Mouse (Mus musculus): Measurements from ENCODE around the gene Ppfibp1.
A peak's percentile ranks its signal among the peaks of the same experiment; 100 is the strongest.

The Ppfibp1 gene

DNA sequence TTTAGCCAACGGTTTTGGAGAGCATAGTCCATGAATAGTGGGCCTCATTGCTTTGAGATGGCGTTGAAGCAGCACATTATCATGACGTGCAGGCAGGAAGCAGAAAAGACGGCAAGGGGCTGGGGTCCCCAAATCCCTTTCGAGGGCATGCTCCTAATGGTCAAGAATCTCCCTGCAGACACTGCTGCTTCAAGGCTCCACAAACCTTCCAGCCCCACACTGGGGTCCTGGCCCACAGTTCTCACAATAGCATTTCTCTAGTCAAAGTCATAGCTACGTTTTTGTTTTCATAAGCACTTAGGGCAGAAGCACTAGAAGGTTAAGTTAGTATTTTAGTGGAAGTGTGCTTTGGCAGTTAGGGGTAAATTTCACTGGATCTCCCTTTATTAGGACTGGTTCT, 107.6 kb downstream of the Ppfibp1 start:
- DNase-seq (ENCODE audit: low spot score in 2 of 2): no peak

DNA sequence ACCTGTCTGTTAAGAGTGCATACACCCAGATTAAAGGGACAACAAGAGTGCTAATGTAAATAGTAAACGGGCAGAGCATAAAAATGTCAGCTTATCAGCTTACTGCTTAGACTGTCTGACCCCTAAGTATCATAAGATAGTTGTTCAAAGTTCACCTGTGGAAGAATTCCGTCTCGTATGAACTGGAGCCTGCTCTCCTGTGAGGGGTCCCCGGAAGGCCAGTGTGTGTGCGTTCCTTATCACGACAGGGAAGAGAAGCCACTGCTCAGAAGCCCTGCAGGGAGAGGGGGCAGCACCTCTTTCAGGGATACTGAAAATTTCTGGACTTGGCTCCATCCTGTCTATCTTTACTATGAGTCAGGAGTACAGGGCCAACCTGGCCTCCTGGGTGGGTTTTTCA, 108.7 kb downstream of the Ppfibp1 start:
- DNase-seq (ENCODE audit: low spot score in 2 of 2): no peak

DNA sequence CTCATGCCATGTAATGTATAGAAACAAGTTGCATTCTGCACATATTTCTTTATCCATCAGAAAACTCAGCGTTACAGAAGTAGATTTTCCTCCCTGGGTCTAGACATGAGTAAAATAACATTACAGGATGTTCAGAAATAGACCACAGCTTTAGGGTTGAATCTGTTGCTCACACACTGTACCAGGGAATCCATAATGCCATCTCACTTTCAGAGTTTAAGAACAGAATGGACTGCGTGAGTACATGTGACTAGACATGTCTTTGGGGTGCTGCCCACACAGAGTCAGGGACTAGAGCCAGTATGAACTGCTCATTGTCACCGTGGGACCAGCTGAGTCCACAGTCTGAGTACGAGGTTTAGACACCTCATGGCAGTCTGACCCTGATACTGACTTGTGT, 110.4 kb downstream of the Ppfibp1 start:
- no peak for DNase-seq (ENCODE audit: low spot score in 2 of 2)

DNA sequence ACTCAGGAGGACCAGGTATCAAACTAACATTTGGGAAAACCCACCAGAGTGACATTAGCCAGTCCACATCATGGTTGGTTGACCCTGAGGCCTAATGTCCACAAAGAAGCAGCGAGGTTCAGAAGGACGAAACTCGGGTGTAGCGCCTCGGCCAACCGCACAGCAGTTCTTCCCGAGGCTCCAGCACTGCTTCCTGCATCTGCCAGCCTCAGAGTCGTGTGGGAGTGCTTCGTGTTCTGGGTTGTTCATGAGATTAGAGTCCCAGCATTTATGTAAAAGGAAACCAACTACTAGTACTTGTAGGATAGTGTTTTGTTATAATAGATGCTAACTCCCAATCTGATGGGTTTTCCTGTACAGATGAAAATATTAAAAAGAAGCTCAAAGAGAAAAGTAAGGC, 111.0 kb downstream of the Ppfibp1 start:
- no peak for DNase-seq (ENCODE audit: low spot score in 2 of 2)

DNA sequence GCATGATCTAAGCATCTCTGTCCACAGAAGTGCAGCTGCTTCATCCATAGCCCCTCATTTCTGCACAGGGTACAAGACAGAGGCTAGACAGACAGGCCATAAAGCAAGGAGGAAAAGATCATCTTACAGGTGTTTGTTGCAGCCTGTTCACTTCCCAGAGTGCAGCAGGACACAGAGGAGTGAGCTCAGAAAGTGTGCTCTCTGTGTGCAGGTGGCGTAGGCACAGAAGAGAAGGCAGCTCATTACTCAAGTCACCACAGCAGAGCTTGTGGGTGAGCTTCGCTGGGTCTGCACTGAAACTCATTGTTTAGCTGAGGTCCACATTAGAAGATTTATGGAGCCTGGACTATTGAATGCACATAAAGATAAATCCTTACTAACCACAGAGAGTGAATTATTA, 111.5 kb downstream of the Ppfibp1 start:
- DNase-seq (ENCODE audit: low spot score in 2 of 2): no peak

DNA sequence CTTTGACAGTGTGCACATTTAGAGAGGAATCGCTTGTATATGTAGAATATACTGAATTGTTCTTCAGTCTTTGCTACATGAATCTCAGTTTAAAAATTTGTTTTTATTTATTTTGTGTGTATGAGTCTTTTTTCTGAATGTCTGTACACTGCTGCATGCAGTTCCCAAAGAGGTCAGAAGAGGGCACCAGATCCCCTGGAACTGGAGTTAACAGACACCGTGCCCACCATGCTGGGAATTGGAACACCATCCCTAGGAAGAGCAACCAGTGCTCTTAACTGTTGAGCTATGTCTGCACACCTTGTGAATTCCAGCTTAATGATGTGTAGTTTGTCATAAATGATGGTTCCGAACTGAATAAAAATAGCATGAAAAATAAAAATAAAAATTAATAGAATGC, 119.9 kb downstream of the Ppfibp1 start:
- DNase-seq (ENCODE audit: low spot score in 2 of 2): no peak

DNA sequence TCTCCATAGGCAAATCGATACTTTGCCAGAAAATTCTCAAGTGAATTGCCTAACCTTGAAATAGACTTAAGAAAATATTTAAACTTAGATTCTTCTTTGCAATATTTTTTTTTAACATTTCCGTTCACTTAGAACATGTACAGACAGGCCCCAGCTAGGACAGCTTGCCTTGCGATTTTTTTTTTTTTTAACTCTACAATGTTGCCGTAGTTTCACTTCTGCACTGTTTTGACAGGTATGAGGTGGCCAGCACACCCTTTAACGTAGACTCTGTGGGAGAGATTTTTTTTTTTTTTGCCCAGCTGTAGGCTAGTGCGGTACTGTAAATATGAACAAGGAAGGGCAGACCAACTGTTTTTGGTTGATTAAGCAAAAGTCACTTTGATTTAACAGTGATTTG, 122.1 kb downstream of the Ppfibp1 start:
- DNase-seq (ENCODE audit: low spot score in 2 of 2): no peak

DNA sequence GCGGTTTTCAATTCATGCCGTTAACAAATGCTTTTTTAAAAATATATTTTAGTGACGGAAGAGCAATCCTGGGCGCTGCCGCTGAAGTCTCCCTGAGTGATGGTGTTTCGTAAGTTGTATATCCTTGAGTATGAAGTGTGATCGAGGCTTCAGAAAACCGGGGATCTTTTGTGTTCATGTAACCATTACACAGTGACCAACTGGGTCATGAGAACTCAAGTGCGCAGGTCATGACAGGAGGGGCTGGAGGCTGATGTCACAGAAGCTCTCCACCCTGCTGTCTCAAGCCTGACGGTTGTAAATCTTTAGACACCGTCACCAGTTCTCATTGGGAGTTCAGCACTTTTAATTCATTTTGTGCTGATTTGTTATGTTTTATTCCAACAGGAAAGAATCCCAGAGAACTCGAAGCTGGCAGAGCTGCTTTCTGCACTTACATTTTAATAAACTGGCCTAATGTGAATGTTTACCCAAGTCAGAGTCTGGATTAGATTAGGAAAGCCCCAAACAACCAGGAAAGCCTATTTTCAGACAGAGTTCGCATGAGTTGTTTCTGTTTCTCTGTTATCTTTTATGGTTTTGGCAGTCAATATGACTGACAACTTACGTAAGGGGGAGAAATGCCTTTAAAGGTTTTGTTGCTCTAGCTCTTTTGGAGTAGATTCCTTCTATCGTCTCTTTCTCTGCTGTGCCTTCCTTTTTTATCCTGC, 122.7 kb downstream of the Ppfibp1 start:
- DNase-seq (ENCODE audit: low spot score in 2 of 2): peak in 1 of 2 experiments; percentile 6

DNA sequence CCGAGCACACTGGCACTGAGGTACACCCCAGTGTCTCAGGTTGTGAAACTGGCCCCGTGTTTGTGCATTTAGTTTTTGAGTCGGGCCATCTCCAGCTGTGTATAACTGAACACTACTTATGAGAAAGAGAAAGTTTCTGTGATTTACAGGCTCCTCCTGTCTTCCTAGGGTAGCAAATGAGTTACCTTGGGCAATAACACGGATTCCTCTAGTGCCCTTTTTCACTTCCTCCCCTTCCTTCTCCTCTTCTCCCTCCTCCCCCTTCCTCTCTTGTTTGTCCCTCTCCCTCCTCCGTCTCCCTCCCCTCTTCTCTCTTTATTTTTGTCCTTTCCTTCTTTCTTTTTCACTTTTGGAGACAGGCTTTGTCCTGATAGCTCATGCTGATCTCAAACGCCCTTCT, 123.3 kb downstream of the Ppfibp1 start:
- no peak for DNase-seq (ENCODE audit: low spot score in 2 of 2)

DNA sequence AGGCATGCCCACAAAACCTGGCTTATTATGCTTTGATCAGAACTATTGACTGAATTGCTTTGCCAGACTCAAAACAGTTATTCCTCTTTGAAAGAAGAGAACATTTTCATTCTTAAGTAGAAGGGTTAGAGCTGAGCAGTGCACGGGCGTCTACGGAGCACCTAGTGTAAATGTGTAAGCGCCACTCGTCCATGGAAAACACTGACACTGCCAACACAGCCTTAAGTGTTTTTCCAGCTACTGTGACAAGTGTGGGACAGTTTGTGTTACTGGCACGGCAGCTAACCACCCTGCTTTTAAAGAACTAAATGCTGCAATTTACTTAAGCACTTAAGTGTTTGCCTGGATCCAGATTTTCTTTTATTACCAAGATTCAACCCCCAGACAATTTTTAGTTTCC, 123.7 kb downstream of the Ppfibp1 start:
- no peak for DNase-seq (ENCODE audit: low spot score in 2 of 2)

DNA sequence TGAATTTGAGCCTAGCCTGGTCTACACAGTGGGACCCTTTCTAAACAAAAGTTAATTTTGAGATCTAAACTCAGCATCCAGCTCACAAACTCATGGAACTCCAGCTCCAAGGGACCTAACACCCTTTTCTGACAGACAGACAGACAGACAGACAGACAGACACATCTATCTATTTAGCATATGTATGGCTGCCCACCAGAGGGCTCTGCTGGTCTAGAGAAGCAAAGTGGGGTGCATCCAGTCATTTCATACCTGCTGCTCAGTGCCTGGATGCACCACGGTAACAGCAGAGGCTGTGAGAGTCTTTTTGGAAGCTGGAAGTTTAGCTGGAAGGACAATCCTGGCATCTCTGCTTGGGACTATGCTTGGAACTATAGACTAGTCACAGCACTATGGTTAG, 125.3 kb downstream of the Ppfibp1 start:
- no peak for DNase-seq (ENCODE audit: low spot score in 2 of 2)

DNA sequence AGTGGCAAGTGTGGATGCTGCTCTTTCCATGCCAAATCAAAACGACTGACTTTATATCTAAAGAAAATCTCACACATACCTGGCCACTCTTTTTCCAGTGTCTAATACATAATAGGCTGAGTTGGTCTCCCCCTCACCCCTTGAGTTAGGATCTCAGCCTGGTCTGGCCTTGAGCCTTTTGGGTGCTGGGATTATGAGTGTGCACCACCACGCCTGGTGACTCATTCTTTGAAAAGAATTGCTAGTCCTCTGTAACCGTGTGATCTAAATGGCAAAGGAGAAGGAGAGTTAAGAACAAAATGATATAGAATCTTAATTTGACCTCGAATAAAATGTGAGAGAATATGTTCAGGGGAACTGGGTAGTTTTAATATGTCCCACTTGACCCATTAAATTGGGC, 129.6 kb downstream of the Ppfibp1 start:
- no peak for DNase-seq (ENCODE audit: low spot score in 2 of 2)

DNA sequence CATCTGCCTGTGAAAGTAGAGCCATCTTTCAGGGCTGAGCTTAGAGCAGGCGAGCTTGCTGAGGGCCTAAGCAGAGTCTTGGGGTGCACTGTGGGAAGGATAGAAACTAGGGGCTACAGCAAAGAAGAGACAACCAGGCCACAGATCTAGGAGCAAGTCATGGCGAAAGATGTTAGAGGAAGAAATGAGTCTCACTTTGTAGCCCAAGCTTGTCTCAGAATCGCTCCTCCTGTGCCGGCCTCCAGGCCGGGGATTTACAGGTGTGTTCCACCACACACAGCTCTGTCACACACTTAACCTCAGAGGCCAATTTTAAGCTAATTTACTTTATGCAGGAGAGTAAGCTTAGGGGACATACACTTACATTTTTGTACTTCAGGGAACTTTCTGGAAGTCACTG, 130.1 kb downstream of the Ppfibp1 start:
- DNase-seq (ENCODE audit: low spot score in 2 of 2): no peak

DNA sequence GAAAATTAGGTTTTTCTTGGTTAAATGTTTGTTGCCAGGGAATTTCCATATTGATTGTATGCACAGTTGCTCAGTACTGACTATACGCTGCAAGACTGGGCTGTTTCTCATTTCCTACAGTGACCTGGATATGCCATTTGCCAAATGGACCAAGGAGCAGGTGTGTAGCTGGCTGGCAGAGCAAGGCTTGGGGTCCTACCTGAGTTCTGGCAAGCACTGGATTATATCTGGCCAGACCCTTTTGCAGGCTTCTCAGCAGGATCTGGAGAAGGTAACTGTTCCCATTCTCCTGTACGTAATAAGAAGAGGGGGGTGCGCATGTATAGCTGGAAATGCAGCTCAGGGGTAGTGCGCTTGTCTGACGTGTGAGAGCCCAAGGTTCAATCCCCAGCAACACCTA, 132.9 kb downstream of the Ppfibp1 start:
- no peak for DNase-seq (ENCODE audit: low spot score in 2 of 2)

DNA sequence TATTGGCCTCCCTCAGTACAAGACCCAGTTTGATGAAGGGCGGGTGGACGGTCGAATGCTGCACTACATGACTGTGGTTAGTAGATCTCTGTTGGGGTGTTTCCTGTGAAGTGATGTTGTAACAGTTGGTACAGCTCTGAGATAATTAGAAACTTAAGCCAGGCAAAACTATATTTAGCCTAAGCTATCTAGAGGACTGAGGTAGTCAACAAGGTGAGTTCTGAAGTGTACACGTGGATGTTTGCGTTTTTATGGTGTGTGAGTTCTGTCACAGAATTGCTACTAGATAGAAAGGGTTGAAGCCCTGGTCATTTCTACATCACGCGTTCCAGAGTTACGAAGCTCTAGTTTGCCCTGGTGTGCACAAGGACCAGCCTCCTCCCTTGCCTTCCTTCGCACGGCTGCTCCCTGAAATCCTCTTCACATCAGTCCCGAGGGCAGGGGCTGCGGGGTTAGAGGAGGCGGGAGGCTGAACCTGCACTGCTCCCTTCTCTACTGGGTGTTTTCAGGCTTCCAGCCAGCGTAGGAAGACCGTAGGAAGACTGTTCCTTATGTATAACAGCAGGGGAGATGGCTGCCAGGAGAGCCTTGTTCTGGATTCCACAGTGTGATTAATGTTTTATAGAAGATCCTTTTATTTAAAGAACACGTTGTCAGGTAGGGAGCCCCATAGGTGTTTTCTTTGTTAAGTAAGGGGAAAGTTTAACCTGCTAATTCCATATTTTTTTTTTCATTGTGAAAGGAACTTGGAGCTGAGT, 134.3 kb downstream of the Ppfibp1 start:
- no peak for DNase-seq (ENCODE audit: low spot score in 2 of 2)

DNA sequence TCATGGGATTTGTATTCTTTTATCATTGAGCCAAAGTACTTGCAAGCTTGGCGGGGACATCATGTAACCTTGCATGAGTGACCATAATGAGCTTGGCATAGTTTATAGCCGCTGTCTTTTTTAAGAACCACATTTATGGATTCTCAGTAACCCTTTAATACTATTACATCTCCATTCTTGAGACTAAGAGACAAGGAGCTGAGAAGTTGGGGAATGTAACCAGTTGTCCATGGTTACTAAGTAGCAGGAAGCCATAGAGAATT, 134.8 kb downstream of the Ppfibp1 start:
- DNase-seq (ENCODE audit: low spot score in 2 of 2): no peak

DNA sequence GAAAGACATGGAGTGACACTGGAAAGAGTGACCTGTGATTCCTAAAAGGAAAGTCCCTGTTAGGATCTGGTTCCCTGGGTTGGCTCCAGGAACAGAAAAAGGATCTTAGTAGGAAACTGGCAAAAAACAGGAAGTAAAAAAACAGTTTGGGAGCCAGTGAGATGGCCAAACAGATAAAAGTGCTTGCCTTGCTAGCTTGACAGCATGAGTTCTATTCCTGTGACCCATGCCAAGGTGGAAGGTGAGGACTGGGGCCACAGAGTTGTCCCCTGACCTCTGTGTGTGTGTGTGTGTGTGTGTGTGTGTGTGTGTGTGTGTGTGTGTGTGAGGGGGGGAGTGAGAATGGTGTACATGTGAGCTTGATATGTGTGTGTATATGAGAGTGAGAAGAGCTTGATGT, 135.3 kb downstream of the Ppfibp1 start:
- DNase-seq (ENCODE audit: low spot score in 2 of 2): no peak

DNA sequence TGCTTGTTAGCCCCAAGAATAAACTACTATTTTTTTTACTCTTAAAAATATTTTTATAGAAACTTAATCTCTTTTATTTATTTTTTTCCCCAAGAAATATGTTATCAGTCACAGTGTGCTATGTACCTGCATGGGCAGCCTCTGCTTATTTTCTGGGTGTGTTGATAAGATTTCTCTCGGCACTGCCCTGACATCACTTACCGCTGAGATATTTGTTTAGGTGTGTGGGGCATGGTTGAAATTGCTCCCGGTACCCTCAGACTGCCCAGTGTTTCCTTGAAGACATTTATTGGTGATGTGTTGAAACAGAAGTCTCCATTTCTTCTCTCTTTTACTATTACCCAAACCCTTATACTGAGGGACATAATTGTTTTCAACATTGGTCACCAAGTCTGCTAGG, 136.5 kb downstream of the Ppfibp1 start:
- no peak for DNase-seq (ENCODE audit: low spot score in 2 of 2)

DNA sequence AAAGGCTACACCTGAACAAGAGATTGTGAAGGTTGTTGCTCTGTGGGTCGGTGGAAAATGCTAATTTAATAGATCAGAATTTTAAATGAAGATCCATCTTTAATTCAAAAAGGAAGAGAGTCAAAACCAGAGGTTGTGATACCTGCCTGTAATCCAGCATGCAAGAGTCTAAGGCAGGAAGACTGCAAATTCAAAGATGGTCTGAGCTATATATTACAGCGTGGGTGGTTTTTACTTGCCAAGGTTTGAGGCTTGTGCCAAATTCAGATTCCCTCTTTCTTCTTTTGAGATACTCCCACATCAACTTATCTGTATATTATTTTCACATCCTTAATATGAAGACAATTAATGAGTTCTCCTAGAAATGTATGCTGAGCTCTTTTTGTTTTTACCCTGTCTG, 140.1 kb downstream of the Ppfibp1 start:
- DNase-seq (ENCODE audit: low spot score in 2 of 2): no peak

DNA sequence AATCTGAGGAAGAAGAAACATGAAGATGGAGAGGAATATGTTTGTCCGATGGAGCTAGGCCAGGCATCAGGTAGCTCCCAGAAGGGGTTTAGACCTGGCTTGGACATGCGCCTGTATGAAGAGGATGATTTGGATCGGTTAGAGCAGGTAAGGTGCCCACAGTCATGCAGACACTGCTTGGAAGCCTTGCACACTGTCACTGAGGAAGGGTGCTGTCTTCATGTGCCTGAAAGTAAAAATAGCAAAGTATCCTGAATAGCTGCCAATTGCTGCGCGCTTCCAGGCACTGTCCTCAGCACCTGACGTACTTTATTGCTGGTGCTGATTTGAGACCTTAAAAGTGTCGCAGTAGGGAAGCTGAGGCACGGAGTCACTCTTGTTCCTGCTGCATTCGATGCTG, 141.3 kb downstream of the Ppfibp1 start:
- no peak for DNase-seq (ENCODE audit: low spot score in 2 of 2)

DNA sequence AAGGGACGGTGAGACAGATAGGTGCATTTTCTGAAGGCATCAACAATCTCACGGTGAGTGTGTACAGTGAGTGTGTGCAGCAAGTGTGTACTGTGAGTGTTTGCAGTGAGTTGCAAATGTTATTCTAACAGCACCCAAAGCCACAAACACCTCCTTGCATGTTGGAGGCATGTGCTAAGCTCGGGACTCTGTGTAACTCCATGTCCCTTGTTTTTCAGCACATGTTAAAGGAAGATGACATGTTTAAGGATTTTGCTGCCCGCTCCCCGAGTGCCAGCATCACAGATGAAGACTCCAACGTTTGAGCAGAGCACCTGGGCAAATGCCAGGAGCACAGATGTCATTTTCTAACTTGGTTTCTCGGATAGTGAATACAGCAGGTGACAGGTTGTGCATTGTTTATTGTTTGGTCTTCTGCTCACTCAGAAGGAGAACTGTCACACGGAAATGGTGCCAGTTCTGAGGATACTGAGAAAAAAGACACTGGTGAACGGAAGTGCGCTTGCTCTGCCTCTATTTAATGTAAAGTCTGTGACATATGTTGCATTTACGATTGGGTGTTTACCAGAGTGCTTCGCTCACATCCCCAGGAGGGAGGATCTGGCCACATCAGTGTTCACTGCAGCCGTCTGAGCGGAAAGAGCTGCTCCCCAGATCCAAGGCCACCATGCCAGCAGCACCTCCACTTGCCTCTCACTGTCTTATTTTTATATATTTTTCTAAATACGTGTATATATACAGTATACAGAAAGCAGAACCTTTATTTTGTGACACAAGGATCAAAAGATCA, 142.0 kb downstream of the Ppfibp1 start:
- DNase-seq (ENCODE audit: low spot score in 2 of 2): no peak

DNA sequence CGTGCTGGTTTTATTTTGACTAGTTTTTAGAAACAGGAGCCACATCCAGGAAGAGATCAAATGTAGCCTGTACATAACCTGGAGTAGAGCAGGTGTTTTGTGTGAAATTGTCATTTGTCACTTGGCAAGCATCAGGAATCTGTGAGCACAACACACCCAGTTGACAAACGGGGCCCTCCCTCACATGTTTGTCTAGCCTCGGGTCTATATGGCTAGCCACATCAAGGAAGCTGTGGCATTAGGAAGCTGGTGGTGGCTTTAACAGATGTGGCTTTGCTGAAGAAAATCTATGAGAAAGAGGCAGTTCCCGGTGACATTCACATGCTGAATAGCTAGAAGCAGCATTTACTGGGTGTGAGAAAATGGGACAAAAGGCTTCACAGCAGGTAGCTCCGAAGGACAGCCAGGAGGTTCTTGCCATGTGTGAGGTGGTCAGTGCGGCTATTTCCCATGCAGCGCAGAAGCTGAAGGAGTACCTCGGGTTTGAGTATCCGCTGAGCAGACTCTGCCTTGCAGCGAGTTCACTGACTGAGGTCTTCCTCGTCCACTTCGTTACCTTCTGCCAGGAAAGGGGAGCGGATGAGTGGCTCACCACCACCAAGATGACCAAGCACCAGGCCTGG, 144.1 kb downstream of the Ppfibp1 start, which contains the start of gene Rep15:
TSS of gene Rep15 (plus strand) at position 282 of the 623 bp plus-strand sequence.
- no peak for DNase-seq (ENCODE audit: low spot score in 2 of 2)

All from urinary bladder, adult 18-20 months (tissue).